Mouse (Mus musculus) gonadal fat pad, adult 2 months (tissue): ENCODE measurements around the gene Tln2. TPM values are rescaled to one million over a fixed set of nuclear protein-coding genes. Genes with fewer than 3 reads are reported as not detected.

Experiments used
- polyA plus RNA-seq: library from polyadenylated mRNA; depleted of rRNA; stranded (reverse); fragments of >200 nt; gene quantifications from 2 replicates; pipeline ENCODE4 v1.2.3, GENCODE M21; 2012; rRNA removed

Gene Tln2
- polyA plus RNA-seq, 1 experiment = 36.0 TPM

Other genes with a start within 250 kb of the Tln2 start
- 0.26 and 0.47 TPM in 2 replicates for gene C2cd4b, start 199.7 kb upstream of the Tln2 start, polyA plus RNA-seq